Mouse (Mus musculus): ENCODE results near the gene Spata13.

Gene Spata13

DNA sequence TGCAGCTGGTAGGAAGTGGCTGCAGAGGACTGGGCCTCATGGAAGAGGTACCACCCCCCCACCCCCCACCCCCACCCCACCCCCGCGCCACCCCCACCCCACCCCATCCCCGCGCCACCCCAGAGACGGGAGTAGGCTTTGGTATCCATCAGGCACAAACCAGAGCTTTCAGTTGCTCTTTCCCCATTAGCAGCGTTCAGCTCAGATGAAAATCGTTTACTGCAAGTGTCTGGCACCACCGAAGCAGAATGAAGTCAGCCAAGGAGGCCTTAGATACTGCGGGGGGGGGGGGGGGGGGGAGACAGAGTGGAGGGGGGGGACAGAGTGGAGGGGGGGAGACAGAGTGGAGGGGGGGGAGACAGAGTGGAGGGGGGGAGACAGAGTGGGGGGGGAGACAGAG is 105.4 kb downstream of the Spata13 start:
- in situ Hi-C loops (cut with MboI; ENCODE audit: unreplicated experiment in 2 of 2), result loop anchor here in 1 of 2 experiments (25.0 kb wide), 2 partner anchors 1302 to 1998 kb away; partner anchors contain the start of genes Cab39l and Setdb2

DNA sequence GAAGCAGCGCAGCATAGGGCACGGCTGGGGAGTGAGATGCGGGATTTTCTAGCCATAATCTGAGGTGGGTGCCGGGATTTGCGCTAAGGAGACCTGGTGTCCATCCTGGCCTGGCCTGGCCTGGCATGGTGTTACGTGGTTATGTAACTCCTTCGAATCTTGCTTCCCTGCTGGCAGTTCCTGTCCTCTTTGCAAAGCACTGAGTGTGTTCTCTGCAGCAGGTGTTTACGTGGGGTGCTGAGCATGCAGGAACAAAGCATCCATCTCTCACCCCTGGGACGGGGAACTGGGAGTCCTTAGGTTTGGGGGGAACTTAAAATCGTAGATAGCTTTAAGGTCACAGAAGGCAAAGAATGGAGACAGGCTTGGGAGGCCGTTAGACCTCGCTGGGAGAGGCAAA is 105.8 kb downstream of the Spata13 start:
- in situ Hi-C loops (cut with MboI; ENCODE audit: unreplicated experiment in 2 of 2), result loop anchor here in 1 of 2 experiments (25.0 kb wide), 2 partner anchors 1302 to 1998 kb away; partner anchors contain the start of genes Cab39l and Setdb2

DNA sequence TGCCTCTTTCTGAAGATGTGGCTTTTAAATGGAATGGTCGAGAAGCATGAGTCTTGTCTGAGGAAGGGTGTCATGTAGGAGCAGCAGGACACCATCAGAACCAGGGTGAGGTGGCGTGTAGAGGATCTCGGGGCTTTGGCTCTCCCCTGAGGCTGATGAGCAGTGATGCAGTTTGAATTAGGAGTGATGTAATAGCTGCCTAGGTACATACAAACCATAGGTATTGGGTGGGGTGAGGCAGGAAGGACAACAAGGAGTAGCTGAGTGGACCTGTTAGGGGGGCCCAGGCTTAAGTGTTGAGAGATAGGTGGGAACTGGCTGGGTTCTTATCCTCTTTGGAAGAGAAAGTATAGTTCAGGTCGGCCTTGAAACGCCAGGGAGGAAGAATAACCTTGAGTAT is 106.7 kb downstream of the Spata13 start:
- in situ Hi-C loops (cut with MboI; ENCODE audit: unreplicated experiment in 2 of 2), result loop anchor here in 1 of 2 experiments (25.0 kb wide), 2 partner anchors 1303 to 1997 kb away; partner anchors contain the start of genes Cab39l and Setdb2

DNA sequence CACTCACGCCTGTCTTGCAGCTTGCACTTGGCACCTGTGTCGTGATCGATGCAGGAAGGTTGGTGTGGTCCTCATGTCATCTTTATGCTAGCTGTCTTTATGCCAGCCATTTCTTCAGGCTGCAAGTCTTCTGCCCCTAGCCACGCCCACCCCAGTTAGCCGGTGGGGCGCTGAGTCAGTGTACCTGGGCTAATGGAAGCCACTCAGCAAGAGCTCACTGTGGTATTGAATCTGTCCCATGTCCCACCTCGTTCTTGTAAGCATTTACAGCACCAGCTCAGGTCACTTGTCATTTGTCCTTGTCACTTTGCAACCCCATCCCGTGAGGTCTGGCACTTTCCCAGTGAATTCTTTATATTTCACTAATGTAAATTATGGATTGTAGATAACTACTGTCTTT is 107.2 kb downstream of the Spata13 start:
- in situ Hi-C loops (cut with MboI; ENCODE audit: unreplicated experiment in 2 of 2), result loop anchor here in 1 of 2 experiments (25.0 kb wide), 2 partner anchors 1304 to 1996 kb away; partner anchors contain the start of genes Cab39l and Setdb2

DNA sequence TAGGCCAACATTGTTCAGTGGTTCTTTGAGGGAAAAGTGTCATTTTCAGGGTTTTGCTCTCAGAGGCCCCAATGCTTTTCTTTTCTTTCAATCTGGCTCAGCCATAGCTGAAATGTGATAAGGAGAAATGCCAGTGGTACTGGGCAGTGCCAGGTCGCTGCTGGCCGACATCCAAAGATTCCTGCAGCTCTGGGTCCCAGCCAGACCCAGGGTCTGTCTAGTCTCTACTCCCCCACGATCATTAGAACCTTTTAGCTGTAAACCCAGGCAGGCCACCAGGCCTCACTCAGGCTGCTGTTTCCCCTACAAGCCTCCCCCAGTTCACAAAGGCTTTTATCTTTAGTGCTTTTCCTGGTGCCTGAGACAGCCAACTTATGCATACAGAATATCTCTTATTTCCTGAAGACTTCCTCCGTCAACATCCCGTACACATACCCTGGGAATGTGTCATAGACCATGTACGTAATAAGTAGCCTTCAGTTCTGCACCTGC is 107.7 kb downstream of the Spata13 start:
- in situ Hi-C loops (cut with MboI; ENCODE audit: unreplicated experiment in 2 of 2), result loop anchor here in 1 of 2 experiments (25.0 kb wide), 2 partner anchors 1304 to 1996 kb away; partner anchors contain the start of genes Cab39l and Setdb2

DNA sequence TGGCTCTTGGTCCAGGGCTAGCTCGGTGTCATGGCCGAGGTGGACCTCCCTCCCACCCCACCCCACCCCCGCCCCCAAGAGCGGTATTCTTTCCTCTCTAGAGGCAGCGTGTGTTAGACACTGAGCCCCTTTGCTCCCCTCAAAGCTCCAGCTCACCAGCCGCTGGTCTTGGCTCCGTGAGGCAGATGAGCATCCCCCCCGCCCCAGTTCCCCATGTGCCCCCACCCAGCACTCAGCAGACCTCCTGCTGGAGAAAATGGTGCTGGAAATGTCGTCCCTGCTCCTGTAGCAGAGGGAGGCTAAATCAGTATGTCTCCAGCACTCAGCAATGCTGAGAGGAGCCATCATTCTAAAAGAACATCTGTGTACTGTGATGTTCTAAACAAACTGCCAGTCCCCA is 109.9 kb downstream of the Spata13 start:
- in situ Hi-C loops (cut with MboI; ENCODE audit: unreplicated experiment in 2 of 2), result loop anchor here in 1 of 2 experiments (25.0 kb wide), 2 partner anchors 1306 to 1994 kb away; partner anchors contain the start of genes Cab39l and Setdb2

DNA sequence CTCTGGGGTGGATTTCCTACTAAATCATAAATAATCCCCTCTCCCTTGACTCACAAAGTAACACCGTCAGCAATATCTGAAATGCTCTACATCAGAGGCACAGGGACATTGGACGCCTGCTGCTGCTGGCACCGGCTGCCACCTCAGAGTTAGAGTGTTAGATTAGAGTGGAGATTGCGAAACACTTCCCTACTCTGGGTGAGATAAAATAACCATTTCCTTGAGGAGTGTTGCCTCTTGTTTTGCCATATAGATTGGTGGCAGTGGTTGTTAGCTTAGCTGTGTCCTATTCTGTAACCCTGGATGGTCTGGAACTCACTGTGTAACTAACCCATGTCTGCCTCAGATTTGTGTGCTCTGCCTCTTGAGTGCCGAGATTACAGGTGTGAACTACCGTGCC is 111.4 kb downstream of the Spata13 start:
- in situ Hi-C loops (cut with MboI; ENCODE audit: unreplicated experiment in 2 of 2), result loop anchor here in 1 of 2 experiments (25.0 kb wide), 2 partner anchors 1308 to 1992 kb away; partner anchors contain the start of genes Cab39l and Setdb2

DNA sequence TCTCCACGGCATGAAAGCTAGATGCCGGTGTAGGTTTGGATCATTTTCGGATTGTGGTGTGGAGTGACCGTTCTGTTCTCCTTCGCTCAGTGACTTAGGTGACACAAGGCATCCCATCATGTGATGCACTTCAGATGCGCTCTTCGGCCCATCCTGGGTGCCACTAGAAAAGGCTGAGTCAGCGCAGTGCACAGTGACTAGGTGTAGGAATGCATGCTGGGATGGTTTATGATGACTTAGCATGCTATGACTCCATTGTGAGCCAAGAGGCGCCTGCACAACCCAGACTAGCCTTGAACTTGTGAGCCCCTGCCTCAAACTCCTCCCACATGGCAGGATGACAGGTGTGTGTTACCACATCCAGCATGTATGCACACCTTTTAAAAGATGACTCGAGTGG is 112.3 kb downstream of the Spata13 start:
- in situ Hi-C loops (cut with MboI; ENCODE audit: unreplicated experiment in 2 of 2), result loop anchor here in 1 of 2 experiments (25.0 kb wide), 2 partner anchors 1309 to 1991 kb away; partner anchors contain the start of genes Cab39l and Setdb2

DNA sequence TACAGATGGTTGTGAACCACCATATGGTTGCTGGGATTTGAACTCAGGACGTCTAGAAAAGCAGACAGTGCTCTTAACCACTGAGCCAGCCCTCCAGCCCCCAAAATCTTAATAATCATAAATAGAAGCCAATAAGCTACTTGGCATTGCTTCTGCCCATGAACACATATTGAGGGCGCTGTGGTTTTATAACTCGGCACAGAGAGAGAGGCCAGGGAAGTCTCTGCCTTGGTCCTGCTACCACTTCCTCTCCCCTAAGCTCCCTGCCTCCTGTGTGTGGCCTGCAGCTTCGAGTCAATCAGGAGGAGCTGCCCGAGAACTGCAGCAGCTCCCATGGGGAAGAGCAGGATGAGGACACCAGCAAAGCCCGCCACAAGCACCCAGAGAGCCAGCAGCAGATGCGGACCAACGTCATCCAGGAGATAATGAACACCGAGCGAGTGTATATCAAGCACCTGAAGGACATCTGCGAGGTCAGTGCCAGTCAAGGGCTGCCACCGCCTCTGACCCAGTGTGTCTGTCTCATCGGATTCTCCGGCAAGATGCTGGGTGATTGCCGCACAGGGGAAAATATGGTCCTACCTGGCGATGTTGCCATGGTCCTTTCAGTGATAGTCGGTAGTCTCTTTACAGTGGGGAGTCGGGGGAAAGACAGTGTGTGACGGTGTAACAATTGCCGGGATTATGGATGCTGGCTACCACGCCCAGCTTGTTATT is 113.5 kb downstream of the Spata13 start:
- in situ Hi-C loops (cut with MboI; ENCODE audit: unreplicated experiment in 2 of 2), result loop anchor here in 1 of 2 experiments (25.0 kb wide), 2 partner anchors 1310 to 1990 kb away; partner anchors contain the start of genes Cab39l and Setdb2

DNA sequence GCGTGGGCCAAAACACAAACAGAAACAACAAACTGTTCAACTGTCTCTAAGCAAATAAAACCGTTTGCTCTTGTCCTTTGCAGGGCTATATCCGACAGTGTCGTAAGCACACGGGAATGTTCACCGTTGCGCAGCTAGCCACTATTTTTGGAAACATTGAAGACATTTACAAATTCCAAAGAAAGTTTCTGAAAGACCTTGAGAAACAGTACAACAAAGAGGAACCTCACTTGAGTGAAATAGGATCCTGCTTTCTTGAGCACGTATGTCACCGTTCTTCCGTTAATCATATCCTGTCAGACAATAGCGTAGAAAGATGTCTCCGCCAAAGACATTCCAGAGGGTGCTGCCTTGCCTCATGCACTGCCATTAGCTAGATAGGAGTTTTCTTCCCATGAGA is 116.1 kb downstream of the Spata13 start:
- in situ Hi-C loops (cut with MboI; ENCODE audit: unreplicated experiment in 2 of 2), result loop anchor here (5.0 to 25.0 kb wide), 3 partner anchors 38 to 1987 kb away; partner anchors contain the start of genes Cab39l (in 1 of the 2) and Setdb2 (in 1 of the 2)

DNA sequence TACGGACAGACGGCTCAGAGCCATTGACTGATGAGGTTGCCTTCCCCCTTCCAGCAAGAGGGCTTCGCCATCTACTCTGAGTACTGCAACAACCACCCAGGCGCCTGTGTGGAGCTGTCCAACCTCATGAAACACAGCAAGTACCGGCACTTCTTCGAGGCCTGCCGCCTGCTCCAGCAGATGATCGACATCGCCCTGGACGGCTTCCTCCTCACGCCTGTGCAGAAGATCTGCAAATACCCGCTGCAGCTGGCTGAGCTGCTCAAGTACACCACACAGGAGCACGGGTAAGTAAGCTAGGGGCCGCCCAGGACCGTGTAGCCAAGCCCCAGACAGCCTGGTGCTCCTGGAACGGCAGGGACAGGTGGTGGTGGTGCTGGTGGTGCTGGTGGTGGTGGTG is 117.8 kb downstream of the Spata13 start:
- in situ Hi-C loops (cut with MboI; ENCODE audit: unreplicated experiment in 2 of 2), result loop anchor here (5.0 kb wide), 1 partner anchor 39 kb away; no protein-coding TSS in a partner anchor

DNA sequence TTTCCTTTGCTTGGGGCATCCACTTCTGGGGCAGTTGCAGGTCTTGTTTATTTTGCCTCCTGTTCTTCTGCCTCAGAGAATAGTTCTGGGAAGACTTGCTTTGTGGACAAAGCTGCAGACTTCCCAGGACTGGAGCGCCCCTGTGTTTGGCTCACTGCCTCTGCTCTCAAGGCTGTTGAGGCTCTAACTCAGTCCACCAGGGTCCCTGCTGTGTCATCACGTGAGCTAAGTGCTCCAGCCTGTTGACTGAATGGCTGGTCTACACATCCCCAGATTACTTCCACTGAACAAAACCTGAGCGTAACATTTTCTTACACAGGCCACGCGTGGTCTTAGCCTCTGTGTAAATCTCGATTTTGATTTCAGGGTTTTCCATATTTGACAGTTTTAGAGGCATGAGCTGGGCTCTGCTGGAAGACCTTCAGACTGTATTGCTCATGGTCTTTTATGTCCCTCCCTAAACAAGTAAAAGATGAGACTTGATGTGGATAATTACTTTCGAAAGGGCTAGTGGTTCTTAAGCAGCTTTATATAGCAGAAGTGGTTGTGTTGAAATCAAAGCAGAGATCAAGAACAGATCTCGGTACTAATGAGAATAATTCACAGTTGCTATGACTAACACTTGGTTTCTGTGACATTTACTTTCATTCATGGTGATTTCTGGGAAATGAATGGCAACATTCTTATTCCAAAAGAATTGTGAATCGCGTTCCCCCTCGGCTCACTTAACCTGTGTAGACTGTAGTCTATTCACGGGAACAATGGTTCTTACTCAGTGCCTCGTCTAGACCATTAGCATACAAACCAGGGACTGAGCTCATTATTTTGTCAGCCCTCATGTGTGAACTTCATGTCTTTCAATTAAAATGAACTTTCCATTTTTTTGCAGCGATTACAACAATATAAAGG is 119.3 kb downstream of the Spata13 start:
- in situ Hi-C loops (cut with MboI; ENCODE audit: unreplicated experiment in 2 of 2), result loop anchor here (5.0 kb wide), 1 partner anchor 41 kb away; no protein-coding TSS in a partner anchor

DNA sequence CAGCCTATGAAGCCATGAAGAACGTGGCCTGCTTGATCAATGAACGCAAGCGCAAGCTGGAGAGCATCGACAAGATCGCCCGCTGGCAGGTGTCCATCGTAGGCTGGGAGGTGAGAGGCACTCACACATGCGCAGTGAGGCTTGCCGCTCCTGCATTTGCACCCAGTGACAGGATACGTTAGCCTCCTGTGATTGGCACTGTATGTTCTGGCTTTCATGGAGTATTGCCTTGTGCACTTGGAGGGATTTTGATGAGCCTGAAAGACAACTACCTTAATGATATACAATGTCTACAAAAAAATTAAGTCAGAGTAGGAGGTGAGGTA is 120.0 kb downstream of the Spata13 start:
- in situ Hi-C loops (cut with MboI; ENCODE audit: unreplicated experiment in 2 of 2), result loop anchor here (5.0 kb wide), 1 partner anchor 41 kb away; no protein-coding TSS in a partner anchor

DNA sequence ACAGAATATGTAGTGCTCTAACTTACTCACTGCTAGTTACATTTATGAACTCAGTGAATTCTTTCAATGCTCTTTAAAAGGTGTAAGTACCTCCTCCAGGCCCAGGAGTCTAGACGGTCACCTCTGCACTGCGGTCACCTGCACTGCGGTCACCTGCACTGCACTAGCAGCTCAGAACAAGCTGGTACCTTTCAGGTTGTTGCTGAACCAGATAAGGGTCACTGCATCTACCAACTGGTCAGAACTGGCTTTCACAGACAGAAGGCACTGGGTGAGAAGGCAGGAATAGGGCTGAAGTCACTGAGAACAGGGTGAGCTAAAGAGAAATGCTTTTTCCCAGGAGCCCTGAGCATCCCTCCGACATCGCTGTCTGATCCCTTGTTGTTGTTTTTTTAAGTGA is 120.9 kb downstream of the Spata13 start:
- in situ Hi-C loops (cut with MboI; ENCODE audit: unreplicated experiment in 2 of 2), result loop anchor here (5.0 kb wide), 1 partner anchor 42 kb away; no protein-coding TSS in a partner anchor

DNA sequence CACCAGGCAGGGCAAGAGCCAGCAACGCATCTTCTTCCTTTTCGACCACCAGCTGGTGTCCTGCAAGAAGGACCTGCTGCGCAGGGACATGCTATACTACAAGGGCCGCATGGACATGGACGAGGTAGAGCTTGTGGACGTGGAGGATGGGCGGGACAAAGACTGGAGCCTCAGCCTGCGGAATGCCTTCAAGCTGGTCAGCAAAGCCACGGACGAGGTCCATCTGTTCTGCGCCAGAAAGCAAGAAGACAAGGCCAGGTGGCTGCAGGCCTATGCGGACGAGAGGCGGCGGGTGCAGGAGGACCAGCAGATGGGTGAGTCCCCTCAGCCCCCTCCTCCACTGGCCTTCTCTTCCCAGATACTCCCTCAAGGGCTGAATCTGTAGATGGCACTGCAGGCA is 122.5 kb downstream of the Spata13 start:
- in situ Hi-C loops (cut with MboI; ENCODE audit: unreplicated experiment in 2 of 2), result no loop called here

DNA sequence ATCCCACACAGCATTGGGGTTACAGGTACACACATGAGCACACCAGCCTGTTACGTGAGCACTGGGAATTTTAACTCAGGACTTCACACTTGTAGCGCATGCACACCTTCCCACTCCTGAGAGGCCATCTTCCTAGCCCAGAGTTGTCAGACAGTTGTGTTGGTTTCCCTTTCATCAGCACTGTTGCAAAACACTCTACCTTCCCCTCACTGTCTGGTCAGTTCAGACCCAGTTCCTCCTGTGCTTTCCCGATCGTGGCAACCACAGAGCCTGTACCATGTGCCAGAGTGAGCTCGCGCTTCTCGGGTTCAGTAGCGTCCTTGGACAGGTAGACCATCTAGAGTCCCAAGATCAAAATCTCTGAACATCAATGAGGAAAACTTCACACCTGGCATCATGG is 123.5 kb downstream of the Spata13 start:
- in situ Hi-C loops (cut with MboI; ENCODE audit: unreplicated experiment in 2 of 2), result no loop called here

DNA sequence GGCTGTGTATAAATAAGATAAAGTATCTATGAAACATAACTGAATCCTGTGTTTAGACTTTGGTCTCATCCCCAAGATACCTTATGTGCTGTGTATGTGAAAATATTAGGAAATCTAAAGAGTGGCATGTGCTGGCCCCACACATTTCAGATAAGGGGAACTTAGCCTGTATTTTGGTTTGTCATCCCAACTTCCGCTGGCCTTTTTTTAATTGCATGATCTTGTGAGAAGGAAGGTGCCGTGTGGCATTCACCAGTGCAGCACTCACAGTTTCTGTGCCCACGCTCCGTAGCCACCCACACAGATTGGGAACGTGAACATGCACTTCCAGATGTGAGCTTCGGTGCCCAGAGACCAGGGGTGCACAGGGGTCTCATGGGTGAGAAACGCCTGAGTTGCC is 123.9 kb downstream of the Spata13 start:
- in situ Hi-C loops (cut with MboI; ENCODE audit: unreplicated experiment in 2 of 2), result no loop called here

DNA sequence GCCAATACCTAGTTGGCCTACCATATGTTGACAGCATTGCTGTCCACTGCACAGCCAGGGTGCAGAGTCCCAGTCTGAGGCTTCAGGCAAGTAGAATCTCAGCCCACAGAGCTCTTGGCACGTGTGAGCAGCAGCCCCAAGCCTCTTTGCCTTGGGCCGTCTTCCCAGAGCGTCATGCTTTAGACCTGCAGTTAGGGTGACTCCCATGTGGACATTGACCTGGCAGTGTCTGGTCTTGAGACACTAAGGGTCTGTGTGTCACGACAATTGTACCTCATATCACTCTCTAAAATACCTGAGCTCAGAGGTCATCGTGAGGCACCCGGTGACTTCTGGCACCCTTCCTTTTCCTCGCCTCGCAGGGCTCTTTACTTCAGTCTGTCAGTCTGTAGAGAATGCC is 125.3 kb downstream of the Spata13 start:
- in situ Hi-C loops (cut with MboI; ENCODE audit: unreplicated experiment in 2 of 2), result no loop called here

DNA sequence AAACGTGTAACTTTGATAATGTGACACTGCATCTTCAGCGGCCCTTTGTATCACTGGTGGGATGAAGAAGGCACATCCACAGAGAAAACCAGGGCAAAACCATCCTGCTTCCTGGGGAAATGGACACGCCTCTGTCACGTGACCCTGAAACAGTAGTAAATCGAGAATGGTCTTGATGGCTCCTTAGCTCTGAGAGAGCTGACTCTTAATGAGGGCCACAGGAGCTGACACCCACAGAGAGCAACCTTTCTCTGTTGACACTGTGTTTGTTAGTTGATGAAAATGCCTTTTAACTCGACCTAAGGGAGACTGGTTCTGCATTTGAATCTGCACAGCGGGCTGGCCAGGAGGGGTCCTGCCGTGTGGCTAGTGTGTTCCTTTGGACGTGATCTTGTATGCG is 128.0 kb downstream of the Spata13 start:
- in situ Hi-C loops (cut with MboI; ENCODE audit: unreplicated experiment in 2 of 2), result no loop called here

DNA sequence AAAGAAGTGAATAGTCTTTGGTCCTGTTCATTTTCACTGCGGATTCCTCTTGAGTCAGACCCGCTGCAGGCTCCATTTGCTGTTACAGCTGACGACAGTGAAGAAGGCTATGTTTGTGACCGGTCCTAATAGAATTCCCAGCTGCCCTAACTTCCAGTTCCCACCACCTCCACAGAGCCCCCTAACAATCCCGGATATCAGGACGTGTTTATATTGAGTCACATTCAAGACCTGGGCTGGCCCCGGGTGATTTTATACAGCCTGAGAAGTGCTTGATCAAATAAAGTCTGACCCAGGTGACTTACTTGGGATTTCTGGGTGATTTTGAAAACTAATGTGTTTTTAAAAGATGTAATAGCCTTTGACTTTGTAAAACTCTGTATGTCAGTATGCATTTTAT is 129.0 kb downstream of the Spata13 start:
- in situ Hi-C loops (cut with MboI; ENCODE audit: unreplicated experiment in 2 of 2), result no loop called here
